Comparison of ENCODE assay signal across 32 mouse cellular contexts in the genomic region with DNA sequence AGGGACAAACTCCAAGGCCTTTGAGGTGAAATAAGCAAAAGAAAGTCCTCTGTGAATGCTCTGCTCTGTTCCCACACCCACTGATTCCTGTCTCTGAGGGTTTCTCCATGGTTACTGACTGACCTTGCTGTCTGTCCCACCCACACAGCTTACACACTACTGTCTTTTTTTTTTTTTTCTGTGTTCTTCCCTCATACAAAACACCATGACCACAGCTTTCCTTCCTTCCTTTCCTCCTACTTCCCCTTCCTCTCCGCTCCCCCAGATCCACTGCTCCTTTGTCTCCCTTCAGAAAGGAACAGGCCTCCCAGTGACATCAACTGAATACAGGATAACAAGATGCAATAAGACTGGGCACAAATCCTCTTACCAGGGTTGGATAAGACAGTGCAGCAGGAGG. TPM values are rescaled to one million over a fixed set of nuclear protein-coding genes. Genes with fewer than 3 reads are reported as not detected.
DNase-seq lines count a peak whose midpoint lies in the region; ATAC-seq and TF ChIP-seq lines count a peak whose summit lies in the region.
"Had no signal": no experiment of that assay in that cellular context is flagged by ENCODE, and none has a peak within 500 bp of the region (broad histone marks: within the 10 kb centered on the region; RNA-seq: fewer than 3 reads in every experiment).

No protein-coding gene starts in this region.

- H3K9me3 ChIP-seq in forebrain, embryonic 11.5 days (ENCODE audit: control insufficient read depth, low read length) = no peaks in the 10 kb centered on the region
- no peaks in the 10 kb centered on the region for H3K9me3 ChIP-seq in stomach, postnatal 0 days (ENCODE audit: control insufficient read depth, low read length)
- H3K9me3 ChIP-seq: embryonic facial prominence, embryonic 10.5 days; embryonic facial prominence, embryonic 13.5 days; forebrain, embryonic 13.5 days; hindbrain, embryonic 13.5 days; intestine, embryonic 15.5 days had no signal

- H3K4me1 ChIP-seq in forebrain, embryonic 11.5 days (replicated peaks; ENCODE audit: control insufficient read depth, insufficient read depth, low read length) = no peaks in the 10 kb centered on the region
- no peaks in the 10 kb centered on the region for H3K4me1 ChIP-seq in stomach, postnatal 0 days (replicated peaks; ENCODE audit: control insufficient read depth, insufficient read depth)
- H3K4me1 ChIP-seq in cerebellum, adult 2 months (ENCODE audit: control insufficient read depth, insufficient read depth, low read length) = no peaks in the 10 kb centered on the region
- H3K4me1 ChIP-seq: embryonic facial prominence, embryonic 10.5 days; embryonic facial prominence, embryonic 13.5 days; forebrain, embryonic 13.5 days; hindbrain, embryonic 13.5 days; intestine, embryonic 15.5 days had no signal

- no peak overlapping the region for H3K4me2 ChIP-seq in forebrain, embryonic 11.5 days (ENCODE audit: low read depth, low read length, severe bottlenecking)
- no peak overlapping the region for H3K4me2 ChIP-seq in stomach, postnatal 0 days (replicated peaks; ENCODE audit: low read depth)
- H3K4me2 ChIP-seq: embryonic facial prominence, embryonic 13.5 days; forebrain, embryonic 13.5 days; heart, embryonic 11.5 days; hindbrain, embryonic 13.5 days; intestine, embryonic 15.5 days had no signal

- peak; percentile 17 for ATAC-seq in CD4-positive, CD25-positive, alpha-beta regulatory T cell, adult 4 months
- ATAC-seq in common myeloid progenitor, adult 5-6 weeks (replicated peaks; ENCODE audit: low read depth, poor library complexity, severe bottlenecking) = peak; percentile 29
- ATAC-seq in megakaryocyte progenitor cell, adult 5-6 weeks (replicated peaks; ENCODE audit: poor library complexity) = peak; percentile 35
- ATAC-seq in forebrain, embryonic 11.5 days (replicated peaks; ENCODE audit: low FRiP score) = no peak
- no peak for ATAC-seq in stomach, postnatal 0 days (ENCODE audit: low FRiP score, low TSS enrichment)
- ATAC-seq: forebrain, embryonic 13.5 days; forebrain, embryonic 16.5 days; hindbrain, embryonic 16.5 days; intestine, embryonic 15.5 days had no signal

- no peak for TF ChIP-seq POLR2A in cerebellum, adult 2 months (IDR thresholded peaks at IDR 0.05; ENCODE audit: borderline replicate concordance, insufficient read depth, low read length)

- DNase-seq in heart, adult 11 months = peak; percentile 82
- no peak for DNase-seq in heart, adult 8-10 months (ENCODE audit: low spot score)
- DNase-seq in forebrain, embryonic 11.5 days (ENCODE audit: low spot score) = no peak
- no peak for DNase-seq in stomach, postnatal 0 days (ENCODE audit: low spot score)
- DNase-seq in cerebellum, adult 2 months = no peak
- DNase-seq: adrenal gland, adult 2 months; adrenal gland, postnatal 25 days; cerebellum, adult 18-20 months; cerebellum, adult 9-11 months; cerebellum, postnatal 25 days; embryo, embryonic 11 days; gastrocnemius, adult 2 months; gastrocnemius, postnatal 14 days; heart, adult 2 months had no signal

- TF ChIP-seq EP300 in stomach, postnatal 0 days (optimal IDR thresholded peaks at IDR 0.05) = no peak

- H3K4me3 ChIP-seq in forebrain, embryonic 11.5 days (ENCODE audit: low read depth, low read length) = no peak overlapping the region
- H3K4me3 ChIP-seq in stomach, postnatal 0 days (ENCODE audit: low read depth, low read length) = no peak overlapping the region
- no peak overlapping the region for H3K4me3 ChIP-seq in cerebellum, adult 2 months (replicated peaks; ENCODE audit: insufficient read depth, low read depth, low read length)
- H3K4me3 ChIP-seq: embryonic facial prominence, embryonic 10.5 days; embryonic facial prominence, embryonic 13.5 days; erythroblast, embryonic 14.5 days; forebrain, embryonic 13.5 days; gastrocnemius, adult 2 months; heart, adult 2 months; hindbrain, embryonic 13.5 days; intestine, embryonic 15.5 days had no signal

- no peak for TF ChIP-seq CTCF in stomach, postnatal 0 days (IDR thresholded peaks at IDR 0.05; ENCODE audit: low read depth)
- no peak for TF ChIP-seq CTCF in cerebellum, adult 2 months (IDR thresholded peaks at IDR 0.05; ENCODE audit: borderline replicate concordance, insufficient read depth, low read depth, low read length)

- 92% methylated on average over 1 of the region's 1 CpGs for WGBS in forebrain, embryonic 11.5 days
- 85% methylated on average over 1 of the region's 1 CpGs for WGBS in stomach, postnatal 0 days
- 81% methylated on average over 1 of the region's 1 CpGs for WGBS in cerebellum, adult 2 months

- H3K9ac ChIP-seq in forebrain, embryonic 11.5 days (ENCODE audit: low read length) = no peak overlapping the region
- H3K9ac ChIP-seq in stomach, postnatal 0 days (ENCODE audit: low read length) = no peak overlapping the region
- H3K9ac ChIP-seq: embryonic facial prominence, embryonic 13.5 days; forebrain, embryonic 13.5 days; hindbrain, embryonic 13.5 days; intestine, embryonic 15.5 days had no signal

- no peak overlapping the region for H3K27ac ChIP-seq in forebrain, embryonic 11.5 days (ENCODE audit: low read depth, low read length)
- H3K27ac ChIP-seq in stomach, postnatal 0 days (replicated peaks) = no peak overlapping the region
- H3K27ac ChIP-seq in cerebellum, adult 2 months (ENCODE audit: insufficient read depth, low read length) = no peak overlapping the region
- H3K27ac ChIP-seq: embryonic facial prominence, embryonic 10.5 days; embryonic facial prominence, embryonic 13.5 days; forebrain, embryonic 13.5 days; gastrocnemius, adult 2 months; heart, adult 2 months; hindbrain, embryonic 13.5 days; intestine, embryonic 15.5 days had no signal

- H3K27me3 ChIP-seq in forebrain, embryonic 11.5 days (ENCODE audit: control insufficient read depth, insufficient read depth, low read length) = no peaks in the 10 kb centered on the region
- H3K27me3 ChIP-seq in stomach, postnatal 0 days (ENCODE audit: control insufficient read depth, insufficient read depth, low read length) = no peaks in the 10 kb centered on the region
- H3K27me3 ChIP-seq in cerebellum, adult 2 months (ENCODE audit: control insufficient read depth, insufficient read depth, low read length) = no peaks in the 10 kb centered on the region
- H3K27me3 ChIP-seq: embryonic facial prominence, embryonic 13.5 days; forebrain, embryonic 13.5 days; hindbrain, embryonic 13.5 days; intestine, embryonic 15.5 days had no signal

- no peaks in the 10 kb centered on the region for H3K36me3 ChIP-seq in forebrain, embryonic 11.5 days (ENCODE audit: control insufficient read depth, insufficient read depth, low read length)
- no peaks in the 10 kb centered on the region for H3K36me3 ChIP-seq in stomach, postnatal 0 days (ENCODE audit: control insufficient read depth, insufficient read depth, low read length)
- H3K36me3 ChIP-seq: embryonic facial prominence, embryonic 10.5 days; embryonic facial prominence, embryonic 13.5 days; hindbrain, embryonic 13.5 days; intestine, embryonic 15.5 days had no signal

RNA-seq across cellular contexts. Expression of a gene that starts 0.5 kb away (rescaled TPM):
- under 1 TPM in 3 of 4 experiments, not detected in 1; 0.14 to 0.32 (median 0.31) TPM for total RNA-seq in heart, adult 8-10 months (2022)
- 1 to 10 TPM; 2.5 to 3.5 TPM for polyA plus RNA-seq in CD4-positive, CD25-positive, alpha-beta regulatory T cell, adult 4 months (2017; shearing (Covaris generic))
- 0.44 and 0.59 TPM in 2 replicates for total RNA-seq in common myeloid progenitor, adult 5-6 weeks (2017)
- total RNA-seq in megakaryocyte progenitor cell, adult 5-6 weeks (2015) = 0.07 and 0.96 TPM in 2 replicates
- 0.37 and 0.51 TPM in 2 replicates for total RNA-seq in megakaryocyte progenitor cell, adult 5-6 weeks (2017)
- polyA plus RNA-seq in forebrain, embryonic 11.5 days (2014; fragmentation: Nextera tagmentation; extraction: Ambion mirVana) = not detected in 2 replicates
- 0.07 and 0.18 TPM in 2 replicates for polyA plus RNA-seq in stomach, postnatal 0 days (2015; fragmentation: Nextera tagmentation; extraction: Ambion mirVana)
- 0.08 TPM in 1 of 2 replicates, not detected in the other for polyA plus RNA-seq in cerebellum, adult 2 months (2012; rRNA removed)
- total RNA-seq: adrenal gland, postnatal 25 days; gastrocnemius, adult 2 months; MEL had no signal
- polyA plus RNA-seq: embryonic facial prominence, embryonic 10.5 days; embryonic facial prominence, embryonic 13.5 days; erythroblast, embryonic 14.5 days; forebrain, embryonic 13.5 days; heart, embryonic 11.5 days; heart, embryonic 14.5 days; heart, postnatal 0 days; hindbrain, embryonic 13.5 days had no signal

RNA-seq across cellular contexts. Expression of a gene that starts 37.6 kb away (rescaled TPM):
- not detected for total RNA-seq in heart, adult 8-10 months (2022)
- polyA plus RNA-seq in CD4-positive, CD25-positive, alpha-beta regulatory T cell, adult 4 months (2017; shearing (Covaris generic)) = not detected
- total RNA-seq in common myeloid progenitor, adult 5-6 weeks (2017) = 1.5 and 2.0 TPM in 2 replicates
- not detected in 2 replicates for total RNA-seq in megakaryocyte progenitor cell, adult 5-6 weeks (2015)
- total RNA-seq in megakaryocyte progenitor cell, adult 5-6 weeks (2017) = not detected in 2 replicates
- not detected in 2 replicates for polyA plus RNA-seq in forebrain, embryonic 11.5 days (2014; fragmentation: Nextera tagmentation; extraction: Ambion mirVana)
- not detected in 2 replicates for polyA plus RNA-seq in stomach, postnatal 0 days (2015; fragmentation: Nextera tagmentation; extraction: Ambion mirVana)
- polyA plus RNA-seq in cerebellum, adult 2 months (2012; rRNA removed) = not detected in 2 replicates
- total RNA-seq: adrenal gland, adult 2 months; adrenal gland, postnatal 25 days; gastrocnemius, adult 2 months; gastrocnemius, postnatal 14 days; gastrocnemius, postnatal 4 days; heart, adult 2 months; heart, postnatal 25 days; MEL had no signal
- polyA plus RNA-seq: adrenal gland, adult 2 months; cortical plate, adult 2 months; embryonic facial prominence, embryonic 10.5 days; embryonic facial prominence, embryonic 13.5 days; erythroblast, embryonic 14.5 days; forebrain, embryonic 13.5 days; forebrain, embryonic 16.5 days; heart, embryonic 11.5 days; heart, embryonic 14.5 days; heart, postnatal 0 days; hindbrain, embryonic 13.5 days; hindbrain, embryonic 16.5 days; intestine, embryonic 15.5 days had no signal

RNA-seq across cellular contexts. Expression of a gene that starts 37.6 kb away (rescaled TPM):
- not detected for total RNA-seq in heart, adult 8-10 months (2022)
- not detected for polyA plus RNA-seq in CD4-positive, CD25-positive, alpha-beta regulatory T cell, adult 4 months (2017; shearing (Covaris generic))
- not detected in 2 replicates for total RNA-seq in common myeloid progenitor, adult 5-6 weeks (2017)
- 0.32 and 1.4 TPM in 2 replicates for total RNA-seq in megakaryocyte progenitor cell, adult 5-6 weeks (2015)
- total RNA-seq in megakaryocyte progenitor cell, adult 5-6 weeks (2017) = not detected in 2 replicates
- polyA plus RNA-seq in forebrain, embryonic 11.5 days (2014; fragmentation: Nextera tagmentation; extraction: Ambion mirVana) = not detected in 2 replicates
- 0.16 and 0.19 TPM in 2 replicates for polyA plus RNA-seq in stomach, postnatal 0 days (2015; fragmentation: Nextera tagmentation; extraction: Ambion mirVana)
- polyA plus RNA-seq in cerebellum, adult 2 months (2012; rRNA removed) = not detected in 2 replicates
- total RNA-seq: adrenal gland, postnatal 25 days; gastrocnemius, adult 2 months; gastrocnemius, postnatal 14 days; gastrocnemius, postnatal 4 days; heart, adult 2 months; MEL had no signal
- polyA plus RNA-seq: adrenal gland, adult 2 months; cortical plate, adult 2 months; embryonic facial prominence, embryonic 10.5 days; embryonic facial prominence, embryonic 13.5 days; forebrain, embryonic 13.5 days; forebrain, embryonic 16.5 days; heart, embryonic 11.5 days; heart, embryonic 14.5 days; heart, postnatal 0 days; hindbrain, embryonic 13.5 days; hindbrain, embryonic 16.5 days had no signal

Comparison
In these comparisons a context has a peak if more than half of its experiments do, and no peak if none do; other contexts are left out.
1. ATAC-seq: peak in CD4-positive, CD25-positive, alpha-beta regulatory T cell, adult 4 months (single experiment), common myeloid progenitor, adult 5-6 weeks (single experiment) and megakaryocyte progenitor cell, adult 5-6 weeks (single experiment); none in forebrain, embryonic 11.5 days (single experiment) and stomach, postnatal 0 days (single experiment).